Mouse (Mus musculus) CH12.LX (cell line): Measurements from ENCODE around the gene Retreg3.

Source experiments
- CTCF ChIP-seq, 2 experiments: IDR thresholded peaks in 1 of 2; conservative IDR thresholded peaks in 1 of 2; 2 replicates each; pipeline ENCODE4 v1.5.1; 2011 to 2012; ENCODE audit warnings: low read depth in 2 of 2, low read length in 2 of 2, improper control_type of control experiment in 1 of 2, inconsistent platforms in 1 of 2, mild to moderate bottlenecking in 1 of 2, moderate library complexity in 1 of 2
- E2F4 ChIP-seq: IDR thresholded peaks from 2 replicates; pipeline ENCODE4 v1.6.1; 2011; ENCODE audit warnings: low read depth, low read length, improper control_type of control experiment; ENCODE audit not compliant: insufficient replicate concordance
- ELF1 ChIP-seq: IDR thresholded peaks from 2 replicates; pipeline ENCODE4 v1.6.1; 2014; ENCODE audit warnings: low read depth, mild to moderate bottlenecking, inconsistent platforms, low read length, improper control_type of control experiment
- EP300 ChIP-seq: IDR thresholded peaks from 2 replicates; pipeline ENCODE4 v1.6.1; 2011; ENCODE audit warnings: low read length, improper control_type of control experiment
- ETS1 ChIP-seq: conservative IDR thresholded peaks from 2 replicates; pipeline ENCODE4 v1.6.1; 2012; ENCODE audit warnings: low read depth, mild to moderate bottlenecking, inconsistent platforms, low read length, improper control_type of control experiment, moderate library complexity
- MAX ChIP-seq: IDR thresholded peaks from 2 replicates; pipeline ENCODE4 v1.6.1; 2011; ENCODE audit warnings: low read length, improper control_type of control experiment
- MEF2A ChIP-seq: IDR thresholded peaks from 2 replicates; pipeline ENCODE4 v1.6.1; 2014; ENCODE audit warnings: low read depth, mild to moderate bottlenecking, inconsistent platforms, low read length, improper control_type of control experiment, borderline replicate concordance
- POLR2A ChIP-seq: IDR thresholded peaks from 2 replicates; pipeline ENCODE4 v1.6.1; 2011; ENCODE audit warnings: low read depth, mild to moderate bottlenecking, improper control_type of control experiment, low read length
- UBTF ChIP-seq: IDR thresholded peaks from 2 replicates; pipeline ENCODE4 v1.6.1; 2012; ENCODE audit warnings: low read depth, mild to moderate bottlenecking, inconsistent platforms, low read length, improper control_type of control experiment, moderate library complexity
- USF2 ChIP-seq: conservative IDR thresholded peaks from 2 replicates; pipeline ENCODE4 v1.6.1; 2011; ENCODE audit warnings: low read depth, low read length, improper control_type of control experiment
- ZMIZ1 ChIP-seq: IDR thresholded peaks from 2 replicates; pipeline ENCODE4 v1.6.1; 2012; ENCODE audit warnings: low read depth, mild to moderate bottlenecking, inconsistent platforms, low read length, improper control_type of control experiment

GRCm38 (mm10) chr11:101168301-101168980 is 48.7 kb upstream of the Retreg3 start:
- TF ChIP-seq ETS1: no peak
- no peak for TF ChIP-seq POLR2A
- no peak for TF ChIP-seq EP300
- TF ChIP-seq ZMIZ1: no peak
- TF ChIP-seq MEF2A: no peak
- TF ChIP-seq CTCF (conservative IDR thresholded peaks at IDR 0.05 in 1 of 2, IDR thresholded peaks at IDR 0.05 in 1 of 2; ENCODE audit: low read depth in 2 of 2, low read length in 2 of 2): no peak
- no peak for TF ChIP-seq USF2
- TF ChIP-seq E2F4: no peak
- TF ChIP-seq UBTF: no peak
- TF ChIP-seq MAX: no peak
- TF ChIP-seq ELF1: no peak
